Mouse (Mus musculus) kidney, adult 8-10 months (tissue): Measurements from ENCODE around the gene Maob.
A peak's percentile ranks its signal among the peaks of the same experiment; 100 is the strongest.

Source experiments
- DNase-seq, 2 experiments: peaks; one replicate each; pipeline ENCODE4 v3.0.0; 2022

The Maob gene

GRCm38 (mm10) chrX:16817261-16817769, at the start of gene Maob:
Gene Maob (minus strand): TSS chrX:16817366.
- DNase-seq = no peak

GRCm38 (mm10) chrX:16860244-16860643, 43.1 kb upstream of the Maob start:
- DNase-seq = no peak

- no peak for DNase-seq
These were observed 28.9 kb upstream of the Maob start for GRCm38 (mm10) chrX:16846034-16846433.

GRCm38 (mm10) chrX:16841443-16841842, 24.3 kb upstream of the Maob start:
- no peak for DNase-seq

GRCm38 (mm10) chrX:16837293-16837692, 20.1 kb upstream of the Maob start:
- no peak for DNase-seq

GRCm38 (mm10) chrX:16836488-16837082, 19.4 kb upstream of the Maob start:
- no peak for DNase-seq

GRCm38 (mm10) chrX:16826028-16826427, 8.9 kb upstream of the Maob start:
- no peak for DNase-seq

- DNase-seq = no peak
These were observed 1.2 kb downstream of the Maob start for GRCm38 (mm10) chrX:16815965-16816364.

GRCm38 (mm10) chrX:16812080-16812479, 5.1 kb downstream of the Maob start:
- no peak for DNase-seq

GRCm38 (mm10) chrX:16767453-16767852, 49.7 kb downstream of the Maob start:
- no peak for DNase-seq

GRCm38 (mm10) chrX:16766156-16766555, 51.0 kb downstream of the Maob start:
- peak in 1 of 2 experiments; percentile 18 for DNase-seq

- DNase-seq = peak in 1 of 2 experiments; percentile 0
These were observed 55.7 kb downstream of the Maob start for GRCm38 (mm10) chrX:16761430-16761829.

GRCm38 (mm10) chrX:16754761-16755160, 62.4 kb downstream of the Maob start:
- no peak for DNase-seq

- no peak for DNase-seq
These were observed 68.2 kb downstream of the Maob start for GRCm38 (mm10) chrX:16748932-16749331.

- DNase-seq = no peak
These were observed 103.1 kb downstream of the Maob start for GRCm38 (mm10) chrX:16714033-16714432.

- DNase-seq = no peak
These were observed 111.1 kb downstream of the Maob start for GRCm38 (mm10) chrX:16706094-16706493.
